Mouse (Mus musculus) heart, embryonic 12.5 days (tissue): ENCODE results near the gene Cd19. TPM values are rescaled to one million over a fixed set of nuclear protein-coding genes. Genes with fewer than 3 reads are reported as not detected.

ENCODE experiments used
- microRNA-seq: library from miRNA; unstranded; fragments of <30 nt; microRNA quantifications from one replicate; pipeline ENCODE4, GENCODE M21; 2017
- polyA plus RNA-seq: library from polyadenylated mRNA; unstranded; fragments of >200 nt; fragmentation: Nextera tagmentation; extraction: Ambion mirVana; gene quantifications from 2 replicates; pipeline ENCODE4 v1.2.1, GENCODE M21; 2016

Cd19 gene
- polyA plus RNA-seq, 1 experiment from 2014 or later = not detected

Small RNA genes lying within 50 kb of the gene (microRNA-seq; reads per million reads assigned to microRNA genes)
- gene Mir7058 = not detected

Other genes with a start within 250 kb of the Cd19 start
- 44.7 and 48.1 TPM in 2 replicates for gene Xpo6, start 214.4 kb downstream of the Cd19 start, polyA plus RNA-seq
- gene Sbk1, start 142.3 kb downstream of the Cd19 start, polyA plus RNA-seq = 24.0 and 24.5 TPM in 2 replicates
- 3.4 and 3.8 TPM in 2 replicates for gene Lat, start 45.3 kb downstream of the Cd19 start, polyA plus RNA-seq
- gene Spns1, start 37.4 kb downstream of the Cd19 start, polyA plus RNA-seq = 45.1 TPM in 2 replicates
- 1.7 and 2.2 TPM in 2 replicates for gene Nfatc2ip, start 18.2 kb downstream of the Cd19 start, polyA plus RNA-seq
- 23.3 and 23.9 TPM in 2 replicates for gene Rabep2, start 13.9 kb upstream of the Cd19 start, polyA plus RNA-seq
- gene Atp2a1, start 48.2 kb upstream of the Cd19 start, polyA plus RNA-seq = 1.7 and 3.2 TPM in 2 replicates
- gene Sh2b1, start 60.5 kb upstream of the Cd19 start, polyA plus RNA-seq = 43.2 and 45.1 TPM in 2 replicates
- gene Tufm, start 72.5 kb upstream of the Cd19 start, polyA plus RNA-seq = 167 and 168 TPM in 2 replicates
- 49.7 and 52.5 TPM in 2 replicates for gene Atxn2l, start 88.5 kb upstream of the Cd19 start, polyA plus RNA-seq
- 148 and 151 TPM in 2 replicates for gene Eif3c, start 151.5 kb upstream of the Cd19 start, polyA plus RNA-seq
- gene Apobr, start 170.1 kb upstream of the Cd19 start, polyA plus RNA-seq = 0.27 and 0.40 TPM in 2 replicates
- gene Cln3, start 170.9 kb upstream of the Cd19 start, polyA plus RNA-seq = 20.0 and 24.5 TPM in 2 replicates
- gene Il27, start 180.1 kb upstream of the Cd19 start, polyA plus RNA-seq = not detected in 2 replicates
- 3.1 and 3.6 TPM in 2 replicates for gene Nupr1, start 216.0 kb upstream of the Cd19 start, polyA plus RNA-seq
- 26.9 and 27.2 TPM in 2 replicates for gene Sgf29, start 234.4 kb upstream of the Cd19 start, polyA plus RNA-seq